Mouse (Mus musculus) brain, embryonic 14.5 days (tissue): Measurements from ENCODE around the gene Pilra.

Experiments
- CTCF ChIP-seq: fragments of 200-500 bp; IDR thresholded peaks from 2 replicates; pipeline ENCODE4 v1.5.1; 2012; ENCODE audit warnings: inconsistent platforms, mild to moderate bottlenecking, moderate library complexity, borderline replicate concordance; ENCODE audit not compliant: insufficient read depth, insufficient read length; ENCODE audit errors: extremely low read depth
- POLR2A ChIP-seq: fragments of 200-500 bp; IDR thresholded peaks from 2 replicates; pipeline ENCODE4 v1.6.1; 2012; ENCODE audit warnings: mild to moderate bottlenecking, inconsistent platforms, borderline replicate concordance; ENCODE audit not compliant: poor library complexity, insufficient read depth, insufficient read length, severe bottlenecking; ENCODE audit errors: extremely low read depth

GRCm38 (mm10) chr5:137778635-137779034, 57.4 kb downstream of the Pilra start, which contains the start of gene Ppp1r35:
- TF ChIP-seq POLR2A (no peak), CTCF (no peak)
